Mouse (Mus musculus): ENCODE data around the gene Cnpy2. TPM values are rescaled to one million over a fixed set of nuclear protein-coding genes. Genes with fewer than 3 reads are reported as not detected.

Cnpy2 gene
- polyA plus RNA-seq, 1 experiment from 2014 or later: 195 TPM

DNA sequence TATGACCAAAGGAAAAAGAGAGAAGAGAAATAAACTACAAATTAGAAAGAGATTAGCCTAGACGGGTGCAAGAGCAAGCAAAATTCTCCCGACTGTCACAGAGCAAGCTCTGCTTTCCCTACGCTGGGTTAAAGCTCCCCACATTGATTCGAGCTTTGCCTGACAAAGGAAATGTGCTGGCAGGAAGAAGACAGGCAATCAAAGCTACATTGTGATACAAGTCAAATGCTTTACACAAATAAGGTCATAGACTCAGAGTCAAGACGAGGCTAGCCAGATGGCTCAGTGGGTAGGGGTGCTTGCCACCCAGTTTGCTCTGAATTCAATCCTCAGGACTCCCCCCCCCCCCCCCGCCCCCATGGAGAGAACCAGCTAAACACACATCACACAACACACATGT is 47.8 kb downstream of the Cnpy2 start:
- Histone ChIP-seq H3K4me1 (replicated peaks; ENCODE audit: control insufficient read depth, insufficient read depth, low read length) (peaks cover 18% of the 10 kb centered on the region), H3K36me3 (ENCODE audit: control insufficient read depth, insufficient read depth) (peaks cover 4% of the 10 kb centered on the region; the same call in 1 of the 2 replicates), H3K9me3 (ENCODE audit: control insufficient read depth, low read length) (no peaks in the 10 kb centered on the region), H3K9ac (replicated peaks; ENCODE audit: low read depth, low read length) (no peak overlapping the region), H3K4me3 (replicated peaks; ENCODE audit: low read length) (no peak overlapping the region), H3K27ac (ENCODE audit: low read length) (no peak overlapping the region; the same call in 1 of the 2 replicates), H3K27me3 (replicated peaks; ENCODE audit: control insufficient read depth, insufficient read depth, low read length) (no peaks in the 10 kb centered on the region), H3K4me2 (ENCODE audit: low read length) (no peak overlapping the region)
- no peak for ATAC-seq
- 47% methylated on average over 5 of the region's 6 CpGs for WGBS

DNA sequence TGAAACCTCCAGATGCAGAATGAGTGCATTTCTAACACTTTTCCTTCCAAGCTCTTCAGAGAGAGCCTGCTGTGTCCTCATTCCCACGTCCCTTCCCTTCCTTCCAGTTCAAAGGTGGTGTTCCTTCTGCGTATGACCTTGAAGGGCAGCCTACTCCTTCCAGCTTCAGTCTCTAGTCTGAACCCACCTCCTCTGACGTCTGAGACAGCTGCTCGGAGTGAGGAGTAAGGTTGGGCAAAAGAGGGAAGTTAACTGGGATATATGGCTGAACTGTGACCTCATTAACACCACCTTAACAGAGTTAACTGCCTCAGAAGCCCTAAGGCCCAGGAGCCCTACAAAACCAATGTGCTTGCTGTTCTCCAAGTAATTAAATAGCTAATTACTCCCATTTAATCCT is 48.3 kb downstream of the Cnpy2 start:
- Histone ChIP-seq H3K4me1 (replicated peaks; ENCODE audit: control insufficient read depth, insufficient read depth, low read length) (peaks cover 18% of the 10 kb centered on the region), H3K9me3 (ENCODE audit: control insufficient read depth, low read length) (no peaks in the 10 kb centered on the region), H3K36me3 (ENCODE audit: control insufficient read depth, insufficient read depth) (no peaks in the 10 kb centered on the region), H3K27me3 (replicated peaks; ENCODE audit: control insufficient read depth, insufficient read depth, low read length) (no peaks in the 10 kb centered on the region), H3K4me3 (replicated peaks; ENCODE audit: low read length) (no peak overlapping the region), H3K27ac (ENCODE audit: low read length) (no peak overlapping the region), H3K4me2 (ENCODE audit: low read length) (no peak overlapping the region), H3K9ac (replicated peaks; ENCODE audit: low read depth, low read length) (no peak overlapping the region)
- no peak for ATAC-seq
- 51% methylated on average over 4 of the region's 4 CpGs for WGBS

DNA sequence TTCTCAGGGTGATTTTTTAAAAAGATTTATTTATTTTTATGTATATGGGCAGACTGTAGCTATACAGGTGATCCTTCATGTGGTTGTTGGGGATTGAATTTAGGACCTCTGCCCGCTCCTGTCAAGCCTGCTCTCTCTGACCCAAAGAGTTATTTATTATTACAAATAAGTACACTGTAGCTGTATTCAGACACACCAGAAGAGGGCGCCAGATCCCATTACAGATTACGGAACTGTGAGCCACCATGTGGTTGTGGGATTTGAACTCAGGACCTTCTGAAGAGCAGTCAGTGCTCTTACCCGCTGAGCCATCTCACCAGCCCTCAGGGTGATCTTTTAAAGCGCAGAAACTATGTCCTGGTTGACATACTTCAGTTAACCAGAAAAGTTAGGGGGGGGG is 49.9 kb downstream of the Cnpy2 start:
- no peaks in the 10 kb centered on the region for H3K27me3 ChIP-seq (replicated peaks; ENCODE audit: control insufficient read depth, insufficient read depth, low read length)
- no peak overlapping the region for H3K9ac ChIP-seq (replicated peaks; ENCODE audit: low read depth, low read length)
- no peaks in the 10 kb centered on the region for H3K36me3 ChIP-seq (ENCODE audit: control insufficient read depth, insufficient read depth)
- 84% methylated on average over 5 of the region's 5 CpGs for WGBS
- no peaks in the 10 kb centered on the region for H3K9me3 ChIP-seq (ENCODE audit: control insufficient read depth, low read length)
- ATAC-seq: no peak
- no peak overlapping the region for H3K4me2 ChIP-seq (ENCODE audit: low read length)
- no peak overlapping the region for H3K27ac ChIP-seq (ENCODE audit: low read length)
- no peak overlapping the region for H3K4me3 ChIP-seq (replicated peaks; ENCODE audit: low read length)
- H3K4me1 ChIP-seq (replicated peaks; ENCODE audit: control insufficient read depth, insufficient read depth, low read length): peaks cover 24% of the 10 kb centered on the region

DNA sequence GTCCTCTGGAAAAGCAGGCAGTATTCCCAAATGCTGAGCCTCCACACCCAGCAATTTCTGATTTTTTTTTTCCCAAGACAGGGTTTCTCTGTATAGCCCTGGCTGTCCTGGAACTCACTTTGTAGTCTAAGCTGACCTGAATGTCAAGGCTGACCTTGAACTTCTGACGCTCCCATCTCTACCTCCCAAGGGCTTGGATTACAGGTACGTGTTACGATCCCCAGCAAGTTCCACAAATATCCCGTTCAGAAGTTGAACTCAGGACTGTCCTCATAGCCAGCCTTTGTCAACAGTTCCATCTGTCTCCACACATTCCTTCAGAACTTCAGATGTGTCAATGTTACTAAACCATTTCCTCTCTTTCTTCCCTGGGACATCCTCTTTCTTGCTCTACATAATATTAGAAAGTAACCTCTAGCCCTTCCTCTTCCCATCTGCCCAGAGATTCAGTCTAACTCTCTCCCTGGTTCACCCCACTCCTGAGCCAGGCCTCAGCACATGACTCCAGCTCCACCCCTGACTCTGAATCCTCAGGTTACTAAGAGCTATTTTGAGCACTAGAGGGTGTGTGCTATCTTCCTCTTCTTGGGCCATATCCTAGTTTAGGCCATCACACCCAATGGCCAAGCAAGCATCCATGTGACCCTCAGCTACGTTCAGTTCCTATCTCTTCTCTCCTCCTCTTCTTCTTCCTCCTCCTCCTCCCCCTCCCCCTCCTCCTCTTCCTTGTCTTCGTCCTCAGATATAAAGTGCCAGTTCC is 50.9 kb downstream of the Cnpy2 start:
- Histone ChIP-seq H3K9ac (replicated peaks; ENCODE audit: low read depth, low read length) (no peak overlapping the region), H3K4me1 (replicated peaks; ENCODE audit: control insufficient read depth, insufficient read depth, low read length) (peaks cover 18% of the 10 kb centered on the region), H3K27me3 (replicated peaks; ENCODE audit: control insufficient read depth, insufficient read depth, low read length) (no peaks in the 10 kb centered on the region), H3K27ac (ENCODE audit: low read length) (no peak overlapping the region), H3K9me3 (ENCODE audit: control insufficient read depth, low read length) (no peaks in the 10 kb centered on the region), H3K4me2 (ENCODE audit: low read length) (no peak overlapping the region), H3K36me3 (ENCODE audit: control insufficient read depth, insufficient read depth) (no peaks in the 10 kb centered on the region), H3K4me3 (replicated peaks; ENCODE audit: low read length) (no peak overlapping the region)
- no peak for ATAC-seq
- WGBS: 93% methylated on average over 6 of the region's 6 CpGs

DNA sequence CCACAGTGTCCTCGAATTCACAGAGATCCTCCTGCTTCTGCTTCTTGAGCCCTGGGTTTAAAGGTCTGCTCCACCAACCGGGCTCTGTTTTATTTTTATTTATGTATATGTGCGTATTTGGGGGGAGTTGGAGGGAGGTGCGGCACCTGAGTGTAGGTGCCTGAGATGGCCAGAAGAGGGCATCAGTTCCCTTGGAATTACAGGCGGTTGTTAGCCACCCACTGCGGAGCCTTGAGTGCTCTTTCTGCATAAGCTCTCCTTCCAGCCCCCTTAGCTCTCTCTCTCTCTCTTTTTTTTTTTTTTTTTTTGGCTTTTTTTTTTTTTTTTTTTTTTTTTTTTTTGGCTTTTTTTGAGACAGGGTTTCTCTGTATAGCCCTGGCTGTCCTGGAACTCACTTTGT is 52.1 kb downstream of the Cnpy2 start:
- no peak for ATAC-seq

DNA sequence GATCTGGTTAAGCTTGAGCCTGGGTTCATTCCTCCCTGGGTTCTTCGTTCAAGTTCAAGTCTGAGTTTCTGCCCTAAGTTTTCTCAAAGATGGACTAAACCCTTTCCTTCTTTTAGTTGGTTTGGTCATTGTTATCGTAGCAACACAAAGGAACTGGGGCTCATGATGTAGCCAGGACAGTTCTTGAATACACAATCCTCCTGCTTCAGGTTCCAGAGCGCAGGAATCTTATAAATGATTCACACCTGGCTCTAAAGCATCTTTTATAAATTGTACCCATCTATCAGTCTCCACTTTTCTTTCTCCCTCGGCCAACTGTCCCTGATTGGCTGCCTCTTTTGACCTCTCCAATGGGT is 53.8 kb downstream of the Cnpy2 start:
- Histone ChIP-seq H3K9ac (replicated peaks; ENCODE audit: low read depth, low read length) (peak overlapping the region; percentile 99), H3K9me3 (ENCODE audit: control insufficient read depth, low read length) (no peaks in the 10 kb centered on the region), H3K27ac (ENCODE audit: low read length) (peak overlapping the region; percentile 96), H3K4me1 (replicated peaks; ENCODE audit: control insufficient read depth, insufficient read depth, low read length) (peaks cover 24% of the 10 kb centered on the region), H3K4me3 (replicated peaks; ENCODE audit: low read length) (peak overlapping the region; percentile 95), H3K27me3 (replicated peaks; ENCODE audit: control insufficient read depth, insufficient read depth, low read length) (no peaks in the 10 kb centered on the region), H3K36me3 (ENCODE audit: control insufficient read depth, insufficient read depth) (peaks cover 11% of the 10 kb centered on the region), H3K4me2 (ENCODE audit: low read length) (peak overlapping the region; percentile 81)
- 37% methylated on average over 4 of the region's 4 CpGs for WGBS
- no peak for ATAC-seq

More for the DNA sequence above, 52.1 kb downstream of the Cnpy2 start:
- H3K4me3 ChIP-seq (replicated peaks; ENCODE audit: low read length): no peak overlapping the region
- no peak overlapping the region for H3K9ac ChIP-seq (replicated peaks; ENCODE audit: low read depth, low read length)
- no peaks in the 10 kb centered on the region for H3K27me3 ChIP-seq (replicated peaks; ENCODE audit: control insufficient read depth, insufficient read depth, low read length)
- peaks cover 2% of the 10 kb centered on the region; the same call in 1 of the 2 replicates for H3K36me3 ChIP-seq (ENCODE audit: control insufficient read depth, insufficient read depth)
- peaks cover 27% of the 10 kb centered on the region for H3K4me1 ChIP-seq (replicated peaks; ENCODE audit: control insufficient read depth, insufficient read depth, low read length)
- no peak overlapping the region for H3K27ac ChIP-seq (ENCODE audit: low read length)
- 80% methylated on average over 6 of the region's 6 CpGs for WGBS
- H3K9me3 ChIP-seq (ENCODE audit: control insufficient read depth, low read length): no peaks in the 10 kb centered on the region
- no peak overlapping the region for H3K4me2 ChIP-seq (ENCODE audit: low read length)

DNA sequence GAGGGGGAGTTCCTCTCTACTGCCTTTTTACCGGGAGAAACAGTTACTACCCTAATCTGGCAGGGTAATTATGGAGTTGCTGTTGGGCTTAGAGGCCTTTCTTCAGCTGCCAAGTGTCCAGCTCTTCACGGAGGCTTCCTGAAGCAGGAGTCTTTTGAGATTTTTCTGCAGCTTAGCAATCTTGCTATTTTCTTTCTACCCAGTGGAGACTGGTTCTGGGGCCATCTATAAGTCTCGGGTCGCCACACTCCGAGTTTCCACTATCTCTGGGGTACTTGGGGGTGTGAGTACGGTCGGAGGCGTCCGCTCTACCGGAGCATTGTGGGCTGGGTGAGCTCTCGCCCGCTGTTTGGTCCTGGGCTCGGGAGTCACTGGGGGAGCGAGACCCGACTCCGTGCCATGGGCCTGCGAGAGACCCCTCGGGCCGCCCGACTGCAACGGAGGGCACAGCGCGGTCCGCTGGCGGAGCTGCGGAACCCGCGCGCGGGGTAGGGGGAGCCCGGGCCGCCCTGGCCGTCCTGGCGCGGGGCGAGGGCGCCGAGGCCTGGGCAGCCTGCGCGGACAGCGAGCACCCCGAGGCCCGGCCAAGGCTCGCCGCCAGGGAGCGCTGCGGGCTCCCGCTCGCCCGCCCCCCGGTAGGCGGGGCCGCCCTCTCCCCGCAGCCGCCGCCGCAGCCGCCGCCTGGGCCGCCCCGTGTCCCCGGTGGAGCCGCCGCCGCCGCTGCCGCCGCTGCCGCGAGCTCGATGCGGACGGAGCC is 54.4 kb downstream of the Cnpy2 start, which contains the start of gene Ankrd52:
Gene Ankrd52 (plus strand): TSS at position 661 of the 757 bp plus-strand sequence.
- H3K27ac ChIP-seq (ENCODE audit: low read length): peak within 1 kb of the TSS; percentile 96
- WGBS: under 1% methylated on average over 57 of the region's 73 CpGs
- H3K9me3 ChIP-seq (ENCODE audit: control insufficient read depth, low read length): no peaks in the 10 kb centered on the region
- peaks cover 24% of the 10 kb centered on the region for H3K4me1 ChIP-seq (replicated peaks; ENCODE audit: control insufficient read depth, insufficient read depth, low read length)
- H3K9ac ChIP-seq (replicated peaks; ENCODE audit: low read depth, low read length): peak within 1 kb of the TSS; percentile 99
- H3K36me3 ChIP-seq (ENCODE audit: control insufficient read depth, insufficient read depth): peaks cover 14% of the 10 kb centered on the region
- peak within 1 kb of the TSS; percentile 95 for H3K4me3 ChIP-seq (replicated peaks; ENCODE audit: low read length)
- H3K27me3 ChIP-seq (replicated peaks; ENCODE audit: control insufficient read depth, insufficient read depth, low read length): no peaks in the 10 kb centered on the region
- H3K4me2 ChIP-seq (ENCODE audit: low read length): peak within 1 kb of the TSS; percentile 82
- peak; percentile 93 for ATAC-seq

Other genes with a start within 250 kb of the Cnpy2 start
- 2,097 and 2,145 TPM in 2 replicates for gene Atp5b, start 239.2 kb upstream of the Cnpy2 start, polyA plus RNA-seq (2015; fragmentation: Nextera tagmentation; extraction: Ambion mirVana)
- gene Baz2a, start 230.9 kb upstream of the Cnpy2 start, polyA plus RNA-seq (2015; fragmentation: Nextera tagmentation; extraction: Ambion mirVana): 8.4 and 10.0 TPM in 2 replicates
- gene Rbms2, start 142.2 kb upstream of the Cnpy2 start, polyA plus RNA-seq (2015; fragmentation: Nextera tagmentation; extraction: Ambion mirVana): 8.5 and 9.5 TPM in 2 replicates
- 0.68 and 1.1 TPM in 2 replicates for gene Gls2, start 128.0 kb upstream of the Cnpy2 start, polyA plus RNA-seq (2015; fragmentation: Nextera tagmentation; extraction: Ambion mirVana)
- gene Spryd4, start 110.7 kb upstream of the Cnpy2 start, polyA plus RNA-seq (2015; fragmentation: Nextera tagmentation; extraction: Ambion mirVana): 16.6 and 18.0 TPM in 2 replicates
- not detected in 2 replicates for gene Mip, start 96.6 kb upstream of the Cnpy2 start, polyA plus RNA-seq (2015; fragmentation: Nextera tagmentation; extraction: Ambion mirVana)
- gene Timeless, start 90.4 kb upstream of the Cnpy2 start, polyA plus RNA-seq (2015; fragmentation: Nextera tagmentation; extraction: Ambion mirVana): 29.4 and 32.2 TPM in 2 replicates
- gene Apon, start 68.4 kb upstream of the Cnpy2 start, polyA plus RNA-seq (2015; fragmentation: Nextera tagmentation; extraction: Ambion mirVana): not detected in 2 replicates
- gene Apof, start 53.8 kb upstream of the Cnpy2 start, polyA plus RNA-seq (2015; fragmentation: Nextera tagmentation; extraction: Ambion mirVana): not detected in 2 replicates
- 18.7 and 23.3 TPM in 2 replicates for gene Stat2, start 51.9 kb upstream of the Cnpy2 start, polyA plus RNA-seq (2015; fragmentation: Nextera tagmentation; extraction: Ambion mirVana)
- gene Il23a, start 23.7 kb upstream of the Cnpy2 start, polyA plus RNA-seq (2015; fragmentation: Nextera tagmentation; extraction: Ambion mirVana): 0.39 TPM in 1 of 2 replicates, not detected in the other
- 27.8 and 28.5 TPM in 2 replicates for gene Pan2, start 19.1 kb upstream of the Cnpy2 start, polyA plus RNA-seq (2015; fragmentation: Nextera tagmentation; extraction: Ambion mirVana)
- gene Cs, start 15.3 kb downstream of the Cnpy2 start, polyA plus RNA-seq (2015; fragmentation: Nextera tagmentation; extraction: Ambion mirVana): 247 and 259 TPM in 2 replicates
- 32.2 and 32.7 TPM in 2 replicates for gene Coq10a, start 46.5 kb downstream of the Cnpy2 start, polyA plus RNA-seq (2015; fragmentation: Nextera tagmentation; extraction: Ambion mirVana)
- gene Ankrd52, start 54.7 kb downstream of the Cnpy2 start, polyA plus RNA-seq (2015; fragmentation: Nextera tagmentation; extraction: Ambion mirVana): 11.3 and 13.2 TPM in 2 replicates
- gene Slc39a5, start 78.8 kb downstream of the Cnpy2 start, polyA plus RNA-seq (2015; fragmentation: Nextera tagmentation; extraction: Ambion mirVana): 0.10 and 0.25 TPM in 2 replicates
- gene Nabp2, start 89.0 kb downstream of the Cnpy2 start, polyA plus RNA-seq (2015; fragmentation: Nextera tagmentation; extraction: Ambion mirVana): 139 and 147 TPM in 2 replicates
- 121 and 122 TPM in 2 replicates for gene Rnf41, start 89.2 kb downstream of the Cnpy2 start, polyA plus RNA-seq (2015; fragmentation: Nextera tagmentation; extraction: Ambion mirVana)
- gene Smarcc2, start 136.8 kb downstream of the Cnpy2 start, polyA plus RNA-seq (2015; fragmentation: Nextera tagmentation; extraction: Ambion mirVana): 215 and 217 TPM in 2 replicates
- gene Myl6, start 171.7 kb downstream of the Cnpy2 start, polyA plus RNA-seq (2015; fragmentation: Nextera tagmentation; extraction: Ambion mirVana): 599 and 678 TPM in 2 replicates
- gene Myl6b, start 176.2 kb downstream of the Cnpy2 start, polyA plus RNA-seq (2015; fragmentation: Nextera tagmentation; extraction: Ambion mirVana): 5.4 and 5.9 TPM in 2 replicates
- gene Esyt1, start 203.4 kb downstream of the Cnpy2 start, polyA plus RNA-seq (2015; fragmentation: Nextera tagmentation; extraction: Ambion mirVana): 9.0 and 9.6 TPM in 2 replicates
- 20.9 and 21.7 TPM in 2 replicates for gene Zc3h10, start 225.3 kb downstream of the Cnpy2 start, polyA plus RNA-seq (2015; fragmentation: Nextera tagmentation; extraction: Ambion mirVana)
- gene Rpl41, start 226.8 kb downstream of the Cnpy2 start, polyA plus RNA-seq (2015; fragmentation: Nextera tagmentation; extraction: Ambion mirVana): 2,032 and 2,064 TPM in 2 replicates
- gene Pa2g4, start 243.5 kb downstream of the Cnpy2 start, polyA plus RNA-seq (2015; fragmentation: Nextera tagmentation; extraction: Ambion mirVana): 149 and 152 TPM in 2 replicates

Data from forebrain, embryonic 16.5 days (tissue).